Mouse (Mus musculus) leukemia stem cell, adult 10-12 weeks (primary cell): ENCODE results near the gene Shcbp1l. TPM values are rescaled to one million over a fixed set of nuclear protein-coding genes. Genes with fewer than 3 reads are reported as not detected.

Experiments used
- polyA plus RNA-seq: library from polyadenylated mRNA; stranded (reverse); fragments of >175 nt; gene quantifications from 2 replicates; pipeline ENCODE4 v1.2.3, GENCODE M21; 2012; ENCODE audit warnings: low replicate concordance

The Shcbp1l gene
- 2.3 and 2.9 TPM in 2 replicates for polyA plus RNA-seq

GRCm38 (mm10) chr1:153424770-153425584 is at the start of gene Shcbp1l:
Shcbp1l (plus strand) TSS chr1:153425162.

DNA sequence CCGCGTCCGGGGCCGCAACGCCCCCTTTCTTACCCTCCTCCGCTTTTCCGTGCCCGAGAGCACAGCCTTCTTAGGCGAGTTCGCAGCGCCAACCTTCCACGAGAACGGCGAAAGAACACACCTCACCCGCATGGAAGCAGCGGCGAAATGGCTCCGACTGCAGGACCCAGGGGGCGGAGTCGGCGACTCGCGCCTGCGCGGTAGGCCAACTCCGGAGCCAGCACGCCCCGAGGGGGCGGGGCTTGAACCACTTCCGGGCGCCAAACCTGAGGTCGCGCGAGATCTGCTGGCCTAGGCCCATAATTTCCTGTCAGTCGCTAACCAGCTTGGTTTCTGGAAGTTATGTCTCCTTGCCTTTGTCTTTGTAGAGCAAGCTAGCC is 62.5 kb downstream of the Shcbp1l start, which contains the start of gene Dhx9:
Gene Dhx9 (minus strand): TSS at position 161 of the 380 bp plus-strand sequence.

Other genes with a start within 250 kb of the Shcbp1l start
- not detected in 2 replicates for gene Lamc2, start 238.7 kb upstream of the Shcbp1l start, polyA plus RNA-seq
- gene Lamc1, start 92.4 kb upstream of the Shcbp1l start, polyA plus RNA-seq, result 1.3 and 2.3 TPM in 2 replicates
- 3.8 and 12.4 TPM in 2 replicates for gene Dhx9, start 62.5 kb downstream of the Shcbp1l start, polyA plus RNA-seq
- 0.10 and 0.68 TPM in 2 replicates for gene Npl, start 124.9 kb downstream of the Shcbp1l start, polyA plus RNA-seq
- gene Rgs8, start 227.9 kb downstream of the Shcbp1l start, polyA plus RNA-seq, result 0.07 TPM in 1 of 2 replicates, not detected in the other